In the genomic region with DNA sequence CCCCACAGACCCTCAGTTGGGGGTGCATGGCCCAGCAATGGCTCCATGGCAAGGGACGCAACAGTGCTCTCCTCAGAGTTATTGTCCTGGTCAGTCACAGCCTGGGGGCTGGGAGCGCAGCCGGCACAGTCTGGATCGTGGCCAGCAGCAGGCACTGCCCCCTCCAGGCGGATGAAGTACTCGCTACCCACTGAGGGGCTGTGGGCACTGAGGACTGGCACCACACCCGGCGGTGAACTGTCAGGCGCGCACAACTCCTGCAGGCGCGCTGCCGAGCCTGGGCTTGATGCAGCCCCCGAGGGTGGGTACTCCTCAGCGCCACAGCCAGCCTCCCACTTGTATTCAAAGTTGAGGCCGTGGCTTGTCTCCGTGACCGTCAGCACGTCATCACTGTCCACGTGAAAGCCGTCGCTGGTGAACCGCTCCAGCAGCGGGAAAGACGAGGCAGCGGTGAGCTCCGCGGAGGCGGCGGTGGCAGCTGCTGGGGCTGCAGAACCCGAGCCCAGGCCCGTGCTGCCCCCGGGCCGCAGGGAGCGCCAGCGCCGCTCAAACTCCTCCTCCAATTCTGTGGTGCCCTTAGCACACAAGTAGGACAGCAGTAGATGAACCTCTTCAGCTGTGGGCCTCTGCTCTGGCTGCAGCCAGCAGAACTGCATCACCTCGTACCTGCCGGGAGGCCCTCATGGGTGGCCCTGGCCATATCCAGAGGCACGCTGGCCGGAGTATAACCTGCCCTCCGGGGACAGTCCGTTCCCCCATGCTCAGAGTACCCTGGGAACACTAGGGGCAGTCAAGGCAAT, we compare ENCODE assay signal across 8 mouse cellular contexts. TPM values are rescaled to one million over a fixed set of nuclear protein-coding genes. Genes with fewer than 3 reads are reported as not detected.
A peak's percentile ranks its signal among the peaks of the same experiment; 100 is the strongest.
DNase-seq lines count a peak whose midpoint lies in the region; ATAC-seq and TF ChIP-seq lines count a peak whose summit lies in the region.

No protein-coding gene starts in this region.

- DNase-seq in heart, adult 2 months = no peak
- DNase-seq in heart, postnatal 36 days = no peak
- no peak for DNase-seq in embryonic facial prominence, embryonic 14.5 days (ENCODE audit: low spot score)
- peak; percentile 74 to 81 for DNase-seq in kidney, postnatal 4 days
- DNase-seq in B cell, adult 2 months = no peak
- DNase-seq in left cerebral cortex, postnatal 36 days (ENCODE audit: low spot score in 2 of 2) = no peak

- peaks cover 3% of the 10 kb centered on the region for H3K4me1 ChIP-seq in heart, adult 2 months (ENCODE audit: control insufficient read depth, insufficient read depth, low read length)
- peaks cover 62% of the 10 kb centered on the region for H3K4me1 ChIP-seq in E14TG2a.4 (replicated peaks; ENCODE audit: low read depth, low read length)
- H3K4me1 ChIP-seq in embryonic facial prominence, embryonic 14.5 days (ENCODE audit: control insufficient read depth, insufficient read depth, low read length) = 0 out of 2 replicates have a peak, but pooled peaks cover 3% of the 10 kb centered on the region
- H3K4me1 ChIP-seq in small intestine, adult 2 months (ENCODE audit: control insufficient read depth, insufficient read depth, insufficient read length, low read length) = peaks cover 8% of the 10 kb centered on the region

- no peaks in the 10 kb centered on the region for H3K27me3 ChIP-seq in heart, adult 2 months (ENCODE audit: control insufficient read depth, insufficient read depth, low read length)
- H3K27me3 ChIP-seq in E14TG2a.4 (ENCODE audit: insufficient read depth, low read length) = peaks cover 57% of the 10 kb centered on the region
- H3K27me3 ChIP-seq in embryonic facial prominence, embryonic 14.5 days (replicated peaks; ENCODE audit: control insufficient read depth, insufficient read depth, low read length) = no peaks in the 10 kb centered on the region
- H3K27me3 ChIP-seq in small intestine, adult 2 months (ENCODE audit: control insufficient read depth, insufficient read depth, low read length) = peaks cover 4% of the 10 kb centered on the region; the same call in 1 of the 2 replicates

- ATAC-seq in embryonic facial prominence, embryonic 14.5 days (ENCODE audit: low read depth) = peak; percentile 7; the same call in 1 of the 2 replicates

- no peak overlapping the region for H3K9ac ChIP-seq in heart, adult 2 months (ENCODE audit: low read depth, low read length)
- peak overlapping the region; percentile 25; the same call in 1 of the 2 replicates for H3K9ac ChIP-seq in embryonic facial prominence, embryonic 14.5 days (ENCODE audit: low read depth, low read length)

- TF ChIP-seq POLR2A in heart, adult 2 months (IDR thresholded peaks at IDR 0.05; ENCODE audit: insufficient read depth, low read depth, low read length) = no peak
- TF ChIP-seq POLR2A in small intestine, adult 2 months (IDR thresholded peaks at IDR 0.05; ENCODE audit: low read depth, low read length) = no peak

- 46% methylated on average over 43 of the region's 43 CpGs for WGBS in heart, adult 2 months
- WGBS in embryonic facial prominence, embryonic 14.5 days = 40% methylated on average over 29 of the region's 43 CpGs
- 46% methylated on average over 43 of the region's 43 CpGs for WGBS in small intestine, adult 2 months

- intact Hi-C loops in heart, adult 2 months (cut with DNase I) = no loop called here
- intact Hi-C loops in heart, postnatal 36 days (cut with DNase I) = no loop called here
- intact Hi-C loops in left cerebral cortex, postnatal 36 days (cut with DNase I) = loop anchor here (2.0 to 5.0 kb wide), 3 partner anchors 35 to 87 kb away; a partner anchor contains a TSS

- peak; percentile 12; the same call in 1 of the 2 replicates for TF ChIP-seq CTCF in heart, adult 2 months (IDR thresholded peaks at IDR 0.05)
- TF ChIP-seq CTCF in E14TG2a.4 (conservative IDR thresholded peaks at IDR 0.05; ENCODE audit: low read length) = 0 out of 2 replicates have a peak, but pooled peaks have one; percentile 3
- TF ChIP-seq CTCF in small intestine, adult 2 months (IDR thresholded peaks at IDR 0.05; ENCODE audit: extremely low read depth, insufficient read length, insufficient replicate concordance, low read depth, low read length) = no peak

- H3K4me2 ChIP-seq in embryonic facial prominence, embryonic 14.5 days (ENCODE audit: low read depth, low read length) = peak overlapping the region; percentile 40

- no peak overlapping the region for H3K4me3 ChIP-seq in heart, adult 2 months
- peak overlapping the region; percentile 75 for H3K4me3 ChIP-seq in E14TG2a.4 (replicated peaks; ENCODE audit: low read length)
- H3K4me3 ChIP-seq in embryonic facial prominence, embryonic 14.5 days (ENCODE audit: low read depth, low read length) = no peak overlapping the region
- H3K4me3 ChIP-seq in small intestine, adult 2 months (ENCODE audit: low read depth, low read length) = 0 out of 2 replicates have a peak overlapping the region, but pooled peaks have one; percentile 2

- no peaks in the 10 kb centered on the region for H3K36me3 ChIP-seq in heart, adult 2 months (ENCODE audit: control insufficient read depth, insufficient read depth, low read length)
- H3K36me3 ChIP-seq in E14TG2a.4 (ENCODE audit: insufficient read depth, low read length) = no peaks in the 10 kb centered on the region
- no peaks in the 10 kb centered on the region for H3K36me3 ChIP-seq in embryonic facial prominence, embryonic 14.5 days (ENCODE audit: control insufficient read depth, insufficient read depth, low read length)
- no peaks in the 10 kb centered on the region for H3K36me3 ChIP-seq in small intestine, adult 2 months (ENCODE audit: control insufficient read depth, insufficient read depth, low read length)

- TF ChIP-seq EP300 in heart, adult 2 months (IDR thresholded peaks at IDR 0.05; ENCODE audit: insufficient read depth, low read depth, low read length) = no peak

- no peak overlapping the region for H3K27ac ChIP-seq in heart, adult 2 months
- no peak overlapping the region for H3K27ac ChIP-seq in embryonic facial prominence, embryonic 14.5 days (replicated peaks; ENCODE audit: low read depth, low read length)
- no peak overlapping the region for H3K27ac ChIP-seq in small intestine, adult 2 months (ENCODE audit: insufficient read depth, low read depth, low read length)

- H3K9me3 ChIP-seq in E14TG2a.4 (ENCODE audit: low read length) = no peaks in the 10 kb centered on the region
- H3K9me3 ChIP-seq in embryonic facial prominence, embryonic 14.5 days (ENCODE audit: control insufficient read depth, low read length) = no peaks in the 10 kb centered on the region

- H3K79me2 ChIP-seq in heart, adult 2 months (replicated peaks; ENCODE audit: control insufficient read depth, insufficient read depth, low read length) = no peaks in the 10 kb centered on the region

RNA-seq across cellular contexts. Expression of a gene that starts 35.0 kb away (rescaled TPM):
- 1 to 10 TPM; 3.6 to 4.7 TPM for total RNA-seq in heart, adult 2 months (2021)
- polyA plus RNA-seq in heart, adult 2 months (2012; rRNA removed) = 10.3 and 12.1 TPM in 2 replicates
- 1 to 10 TPM; 3.8 to 4.4 TPM for total RNA-seq in heart, postnatal 36 days (2021)
- 8.7 and 10.8 TPM in 2 replicates for polyA plus RNA-seq in embryonic facial prominence, embryonic 14.5 days (2014; fragmentation: Nextera tagmentation; extraction: Ambion mirVana)
- 4.6 and 6.0 TPM in 2 replicates for polyA plus RNA-seq in small intestine, adult 2 months (2012; rRNA removed)
- total RNA-seq in left cerebral cortex, postnatal 36 days (2021) = 100 to 1,000 TPM; 206 to 217 TPM

Comparison
In these comparisons a context has a peak if more than half of its experiments do, and no peak if none do; other contexts are left out.
1. DNase-seq: peak in kidney, postnatal 4 days (2 of 2); none in heart, adult 2 months (0 of 2), heart, postnatal 36 days (0 of 2), embryonic facial prominence, embryonic 14.5 days (single experiment), B cell, adult 2 months (0 of 2) and left cerebral cortex, postnatal 36 days (0 of 2).
2. H3K4me3 ChIP-seq: peak in E14TG2a.4 (single experiment) and small intestine, adult 2 months (single experiment); none in heart, adult 2 months (single experiment) and embryonic facial prominence, embryonic 14.5 days (single experiment).
3. RNA of a gene that starts 35.0 kb away (total RNA-seq): 206 to 217 TPM in left cerebral cortex, postnatal 36 days; 3.6 to 4.7 TPM in heart, adult 2 months and 3.8 to 4.4 TPM in heart, postnatal 36 days; every median in the first group is over 10 times any median in the second.